Mouse (Mus musculus): ENCODE measurements around the gene Magohb.
"Not testable (repeated sequence)": the region's sequence is repeated elsewhere in the genome, so short reads cannot be mapped to it uniquely, and the experiment has no call there.

The Magohb gene

DNA sequence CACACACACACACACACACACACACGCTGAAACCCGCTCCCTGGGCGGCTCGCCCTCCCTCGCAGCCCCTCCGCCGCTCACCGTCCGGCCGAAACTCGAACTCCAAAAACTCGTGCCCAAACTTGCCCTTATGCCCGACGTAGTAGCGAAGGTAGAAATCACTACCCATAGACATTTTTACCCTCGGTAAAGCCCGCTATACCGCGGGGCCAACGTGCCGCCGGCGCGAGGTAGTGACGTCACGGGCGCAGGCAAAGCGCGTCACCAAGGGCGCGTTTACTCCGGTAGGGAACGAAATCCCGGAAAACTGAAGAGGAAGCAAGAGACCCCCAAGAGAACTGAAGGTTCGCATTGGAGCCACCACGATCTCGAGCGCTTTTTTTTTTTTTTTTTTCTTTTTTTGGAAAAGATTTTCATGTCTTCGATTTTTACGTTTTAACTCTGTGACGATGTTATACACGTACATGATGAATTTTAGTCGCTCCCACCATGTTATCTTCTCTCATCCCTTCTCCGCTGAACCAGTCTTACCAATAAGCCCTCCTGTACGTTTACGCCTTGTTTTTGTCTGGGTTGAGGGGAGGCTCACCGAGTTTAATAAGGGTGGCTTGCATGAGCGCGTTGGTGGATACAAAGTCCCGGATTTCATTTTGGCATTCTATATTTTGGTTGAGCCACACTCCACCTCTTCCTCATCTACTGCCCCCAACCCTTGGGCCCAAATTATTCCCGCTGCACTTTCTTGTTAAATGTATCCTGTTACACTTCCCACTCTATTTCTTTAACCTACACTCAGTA lies at the start of gene Magohb:
Gene Magohb, minus strand, starts transcription at position 254 of the 798 bp plus-strand sequence.
- DNase-seq (ENCODE audit: low spot score): peak; percentile 87

DNA sequence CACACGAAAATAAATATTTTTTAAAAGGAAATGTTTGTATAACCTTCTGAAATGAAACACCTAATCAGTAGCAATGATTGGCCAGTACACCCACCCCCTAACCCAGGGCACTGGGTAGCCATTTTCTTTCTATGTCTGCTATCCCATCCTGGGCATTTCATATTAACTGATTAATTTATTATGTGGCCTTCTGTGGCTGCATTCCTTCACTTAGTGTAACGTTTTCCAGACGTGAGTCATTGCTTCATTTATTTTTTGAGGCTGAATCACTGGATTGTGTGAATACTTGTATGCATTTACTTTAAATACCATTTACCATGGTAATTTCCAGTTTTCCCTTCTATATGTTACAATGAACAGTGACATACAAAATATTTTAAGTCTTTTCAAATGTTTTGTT lies 47.0 kb upstream of the Magohb start:
- DNase-seq (ENCODE audit: low spot score): no peak

DNA sequence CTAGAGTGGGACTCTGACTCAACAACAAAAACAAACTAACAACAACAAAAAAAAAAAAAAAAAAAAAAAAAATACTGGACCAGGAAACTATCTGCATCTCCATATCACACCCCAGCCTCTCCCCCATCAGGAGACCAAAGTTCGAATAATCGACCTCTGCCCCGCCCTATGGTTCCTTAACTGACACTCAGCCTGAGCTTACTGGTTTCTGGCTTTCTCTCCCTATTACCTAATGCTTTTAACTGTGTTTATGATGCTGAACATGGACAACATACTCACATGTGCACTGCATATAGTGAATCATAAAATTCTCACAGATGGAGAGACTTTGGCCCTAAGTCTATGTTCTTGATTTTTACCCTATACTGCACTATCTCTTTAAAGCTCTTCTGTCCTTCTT lies 46.3 kb upstream of the Magohb start:
- DNase-seq (ENCODE audit: low spot score): no peak

DNA sequence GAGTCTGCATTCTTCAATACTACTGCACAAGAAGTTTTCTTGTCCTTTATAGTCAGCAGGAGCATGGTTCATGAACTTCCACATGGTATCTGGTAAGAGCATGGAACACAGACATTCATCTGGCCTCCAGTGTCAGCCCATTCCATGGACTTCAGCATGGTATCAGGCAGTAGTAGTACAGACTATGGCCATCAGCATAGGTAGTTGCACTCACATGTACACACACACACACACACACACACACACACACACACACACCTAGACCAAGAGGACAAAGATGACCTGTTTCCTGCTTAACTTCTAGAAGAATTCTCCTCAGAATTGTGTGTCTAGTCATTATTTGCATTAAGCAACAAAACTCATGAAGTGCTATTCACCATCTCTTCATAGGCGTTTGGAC lies 45.7 kb upstream of the Magohb start:
- no peak for DNase-seq (ENCODE audit: low spot score)

DNA sequence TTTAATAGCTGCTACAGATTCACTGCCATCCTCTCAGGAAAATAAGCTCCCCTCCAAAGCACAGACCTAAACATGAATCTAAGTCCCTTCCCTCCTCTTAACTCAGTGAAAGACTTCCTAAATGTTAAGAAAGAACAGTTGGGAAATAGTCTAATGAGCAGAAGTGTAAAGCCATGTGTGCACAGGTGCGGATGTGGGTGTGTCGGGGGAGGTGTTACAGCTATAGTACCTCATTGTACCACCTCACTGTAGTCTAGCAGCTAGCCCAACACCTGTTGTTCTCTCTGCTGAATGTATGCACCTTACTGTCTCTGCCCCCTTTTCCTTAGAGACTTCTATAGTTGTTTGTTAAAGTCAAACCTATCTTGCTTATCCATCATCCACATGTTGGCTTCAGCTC lies 34.0 kb upstream of the Magohb start:
- no peak for DNase-seq (ENCODE audit: low spot score)

DNA sequence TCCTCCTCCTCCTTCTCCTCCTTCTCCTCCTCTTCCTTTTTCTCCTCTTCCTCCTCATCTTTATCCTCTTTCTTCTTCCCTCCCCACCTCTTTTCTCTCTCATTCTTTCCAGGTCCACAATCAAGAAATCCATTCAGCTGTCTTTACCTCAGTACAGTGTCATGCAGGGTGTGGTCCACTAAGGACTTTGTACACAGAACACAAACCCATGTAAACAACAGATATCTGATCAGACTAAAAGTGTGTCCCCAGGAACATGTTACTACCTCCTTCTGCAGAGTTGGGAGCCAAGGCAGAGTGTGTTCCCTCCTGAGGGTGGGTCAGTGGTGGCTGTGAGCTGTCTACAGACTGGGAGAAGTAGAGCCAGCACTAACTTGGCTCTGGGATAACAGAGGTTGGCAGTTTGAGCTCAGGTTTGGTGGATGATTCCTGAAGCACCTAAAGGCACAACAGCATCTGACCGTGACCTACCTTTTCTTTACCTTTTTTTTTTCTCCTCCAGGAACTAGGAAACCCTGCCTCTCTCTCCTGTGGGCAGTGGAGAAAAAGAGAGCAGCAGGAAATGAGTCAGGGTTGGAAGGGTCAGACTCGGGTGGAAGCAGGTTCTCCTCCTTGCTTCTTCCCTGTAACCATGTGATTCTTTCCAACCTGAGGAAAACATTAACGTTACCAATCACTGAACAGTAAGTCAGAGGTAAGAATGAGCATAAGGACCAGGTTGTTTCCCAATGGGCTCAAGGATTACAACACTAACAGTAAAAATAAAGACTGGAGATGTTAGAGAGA lies 29.0 kb upstream of the Magohb start:
- DNase-seq (ENCODE audit: low spot score): no peak

DNA sequence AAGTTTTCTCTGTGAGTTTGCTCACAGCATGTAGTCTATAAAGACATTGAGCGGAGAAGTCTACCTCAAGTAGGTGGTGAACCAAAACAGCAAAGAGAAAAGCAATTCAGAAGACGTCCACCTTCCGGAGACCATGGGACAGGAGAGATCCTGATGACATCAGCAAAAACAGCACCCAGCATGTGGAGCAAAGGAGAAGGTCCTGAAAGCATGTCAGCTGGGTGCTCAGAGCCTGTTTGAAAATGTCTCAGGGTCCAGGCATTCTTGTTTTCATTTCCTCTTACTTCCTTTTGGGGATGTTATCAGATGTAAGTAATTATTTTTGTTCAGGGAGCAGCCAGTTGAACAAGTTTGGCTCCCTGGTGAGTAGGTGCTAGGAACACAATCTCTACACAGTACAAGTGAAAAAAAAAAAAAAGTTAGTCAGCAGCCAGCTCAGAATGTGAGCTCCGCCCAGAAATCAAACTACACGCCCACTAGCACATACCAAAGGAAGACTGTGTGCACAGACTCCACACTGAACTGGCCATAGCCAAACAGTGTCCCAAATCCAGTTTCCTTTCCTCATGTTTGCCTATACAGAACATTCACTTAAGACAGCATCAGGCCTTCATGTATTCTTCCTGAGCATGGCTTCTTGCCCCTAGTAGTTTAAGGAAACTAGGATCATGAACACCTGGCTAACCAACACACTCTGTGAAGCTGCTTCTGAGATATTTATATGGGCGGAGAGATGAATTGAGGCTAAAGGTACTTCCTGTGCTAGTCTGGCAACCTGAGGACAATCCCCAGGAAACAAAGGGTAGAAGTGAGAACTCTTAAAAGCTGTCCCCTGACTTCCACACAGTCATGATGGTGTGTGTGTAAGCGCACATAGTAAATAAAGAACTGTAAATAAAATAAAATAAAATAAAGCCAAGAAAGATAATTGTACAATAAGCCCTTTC lies 23.4 kb upstream of the Magohb start:
- DNase-seq (ENCODE audit: low spot score): no peak

DNA sequence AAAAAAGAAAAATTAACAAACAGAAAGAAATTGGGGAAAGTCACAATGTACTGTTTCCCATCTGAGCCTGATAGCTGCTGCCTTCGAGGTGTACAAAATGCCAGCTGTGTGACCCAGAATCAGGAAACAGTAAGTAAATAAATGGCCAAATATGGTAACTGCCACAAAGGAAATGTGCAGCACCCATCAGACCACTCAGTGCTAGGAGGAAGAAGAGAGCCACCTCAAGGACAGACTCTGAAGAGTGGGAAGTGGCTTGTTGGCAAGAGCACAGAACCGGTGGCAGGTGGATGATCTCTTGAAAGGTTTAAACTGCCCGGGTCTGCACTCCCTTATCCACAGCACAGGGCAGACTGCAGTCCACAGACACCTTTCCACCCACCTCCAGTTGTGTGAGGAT lies 15.0 kb upstream of the Magohb start:
- DNase-seq (ENCODE audit: low spot score): no peak

DNA sequence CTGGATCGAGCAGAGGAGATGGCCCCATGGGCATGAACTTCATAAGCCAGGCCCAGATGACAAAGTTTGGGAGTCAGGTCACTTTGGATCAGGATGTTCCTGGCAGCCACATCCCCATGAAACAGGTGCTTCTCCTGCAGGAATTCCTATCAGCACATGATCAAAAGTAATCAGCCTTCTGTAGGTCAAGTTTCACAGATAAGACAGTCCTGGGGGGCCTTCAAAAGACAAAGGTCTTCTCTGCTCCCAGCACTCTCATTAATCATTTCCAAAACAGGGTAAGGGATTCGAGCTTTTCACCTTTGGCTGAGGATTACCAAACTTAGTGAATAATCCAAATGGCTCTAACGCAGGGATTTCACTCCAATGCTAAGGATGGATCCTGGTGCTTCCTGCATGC lies 11.7 kb upstream of the Magohb start:
- no peak for DNase-seq (ENCODE audit: low spot score)

DNA sequence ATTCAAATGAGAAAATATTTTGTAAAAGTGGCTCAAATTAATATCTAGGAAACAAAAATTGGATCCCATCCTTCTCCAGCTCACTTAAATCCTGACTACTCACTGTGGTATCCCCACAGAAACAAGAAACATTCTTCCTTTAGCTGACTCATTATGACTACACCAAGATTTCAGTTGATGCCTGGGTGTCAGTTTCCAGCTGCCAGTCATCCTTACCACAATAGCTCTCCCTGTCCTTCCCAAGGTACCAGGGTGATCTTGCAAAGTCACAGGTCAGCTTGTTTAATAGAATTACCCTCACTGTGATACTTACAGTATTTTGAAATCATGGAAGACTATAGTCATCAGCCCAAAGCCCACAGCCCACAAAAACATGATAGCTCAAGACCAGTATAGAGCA lies 5.5 kb upstream of the Magohb start:
- DNase-seq (ENCODE audit: low spot score): no peak

DNA sequence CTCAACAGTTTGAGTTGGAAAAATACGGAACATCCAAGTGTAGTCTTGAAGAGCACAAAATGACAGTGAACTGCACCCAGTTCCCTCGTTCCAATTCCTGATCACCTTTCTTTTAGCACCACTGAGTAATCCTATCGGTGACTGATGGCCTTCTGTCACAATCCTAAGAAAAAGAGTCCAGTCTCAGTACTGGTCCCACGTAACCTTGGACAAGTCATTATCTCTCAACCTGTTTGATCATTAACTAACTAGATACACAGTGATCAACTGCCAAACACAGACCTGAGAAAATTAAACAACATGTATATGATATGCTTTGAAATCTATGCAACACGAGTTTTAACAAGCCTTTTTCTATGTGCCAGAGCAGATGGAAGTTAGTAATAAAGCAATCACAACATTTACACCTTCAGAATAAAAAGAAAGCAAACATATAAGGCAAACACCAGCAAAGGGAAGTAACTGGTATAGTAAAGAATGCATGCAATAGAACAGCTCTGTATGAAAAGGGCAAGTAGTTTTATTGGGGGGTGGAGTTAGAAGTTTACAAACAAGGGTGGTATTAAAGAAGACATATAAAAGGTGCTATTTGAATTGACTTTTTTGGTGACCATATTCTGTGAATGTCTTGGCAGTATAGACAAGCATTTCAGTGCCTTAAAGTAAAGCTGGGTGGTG lies 1.5 kb upstream of the Magohb start:
- no peak for DNase-seq (ENCODE audit: low spot score)

DNA sequence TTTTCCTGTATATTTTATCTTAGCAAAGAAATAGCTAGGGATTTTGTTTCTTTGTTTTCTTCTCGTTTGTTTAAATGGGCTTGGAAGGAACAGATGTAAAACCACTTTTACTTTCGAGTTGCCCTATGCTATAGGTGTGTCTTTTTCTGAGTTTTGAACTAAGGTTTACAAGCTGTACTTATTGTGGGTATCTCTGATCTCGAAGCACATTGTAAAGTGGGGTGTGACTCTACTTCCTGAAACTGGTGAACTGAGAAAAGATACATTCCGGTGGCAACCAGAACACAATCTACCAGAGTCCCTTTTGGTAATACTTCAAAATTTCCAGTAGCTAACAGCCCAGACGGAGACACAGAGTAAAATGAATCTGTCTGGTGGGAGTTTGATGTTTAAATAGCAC lies 872 bp upstream of the Magohb start:
- DNase-seq (ENCODE audit: low spot score): no peak

DNA sequence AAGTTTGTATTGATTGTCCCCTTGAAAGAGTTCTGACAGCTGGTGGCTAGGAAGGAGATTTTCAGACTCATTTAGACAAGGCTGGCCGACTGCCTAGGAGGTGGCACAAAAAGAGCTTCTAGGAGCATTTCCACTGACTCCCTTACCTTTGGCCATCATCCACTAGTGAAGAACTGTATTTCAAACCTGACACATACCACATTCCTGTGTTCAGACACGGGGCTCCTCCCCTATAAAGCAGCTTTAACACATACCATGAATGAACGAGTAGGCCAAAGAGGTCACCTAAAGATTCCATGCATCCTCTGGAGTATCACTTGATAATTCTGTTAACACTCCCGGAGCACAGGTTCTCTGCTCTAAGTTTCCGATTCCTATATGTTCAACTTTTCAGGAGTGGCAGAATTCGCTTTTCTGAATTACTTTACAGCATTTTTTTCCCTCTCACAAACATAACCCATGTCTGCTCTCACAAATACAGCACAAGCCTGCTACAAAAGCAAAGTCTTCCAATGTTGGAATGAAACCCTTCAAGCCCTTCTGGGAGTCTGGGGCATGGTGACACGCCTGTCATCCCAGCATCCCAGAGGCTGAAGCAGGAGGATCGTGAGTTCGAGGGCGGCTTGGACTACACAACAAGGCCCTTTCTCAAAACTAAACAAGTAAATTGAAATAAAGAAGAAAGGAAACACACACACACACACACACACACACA lies 611 bp downstream of the Magohb start:
- no peak for DNase-seq (ENCODE audit: low spot score)

DNA sequence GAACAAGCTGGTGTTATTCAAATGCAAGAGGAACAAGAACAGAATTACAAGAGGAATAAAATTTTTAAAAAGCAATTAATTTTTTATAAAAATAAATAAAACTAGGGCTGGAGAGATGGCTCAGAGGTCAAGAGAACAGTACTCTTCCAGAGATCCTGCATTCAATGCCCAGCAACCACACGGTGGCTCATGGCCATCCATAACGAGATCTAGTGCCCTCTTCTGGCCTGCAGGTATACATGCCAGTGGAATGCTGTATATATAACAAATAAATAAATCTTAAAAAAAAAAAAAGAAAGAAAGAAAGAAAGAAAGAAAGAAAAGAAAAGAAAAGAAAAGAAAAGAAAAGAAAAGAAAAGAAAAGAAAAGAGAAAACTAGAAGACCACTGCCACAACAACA lies 2.6 kb downstream of the Magohb start:
- DNase-seq (ENCODE audit: low spot score): no peak

DNA sequence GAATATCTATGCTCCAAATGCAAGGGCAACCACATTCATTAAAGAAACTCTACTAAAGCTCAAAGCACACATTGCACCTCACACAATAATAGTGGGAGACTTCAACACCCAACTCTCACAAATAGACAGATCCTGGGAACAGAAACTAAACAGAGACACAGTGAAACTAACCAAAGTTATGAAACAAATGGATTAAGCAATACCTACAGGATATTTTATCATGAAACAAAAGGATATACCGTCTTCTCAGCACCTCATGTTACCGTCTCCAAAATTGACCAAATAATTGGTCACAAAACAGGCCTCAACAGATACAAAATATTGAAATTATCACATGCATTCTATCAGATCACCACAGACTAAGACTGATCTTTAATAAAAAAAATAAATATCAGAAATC lies 14.9 kb downstream of the Magohb start:
- not testable (repeated sequence) for DNase-seq (ENCODE audit: low spot score)

DNA sequence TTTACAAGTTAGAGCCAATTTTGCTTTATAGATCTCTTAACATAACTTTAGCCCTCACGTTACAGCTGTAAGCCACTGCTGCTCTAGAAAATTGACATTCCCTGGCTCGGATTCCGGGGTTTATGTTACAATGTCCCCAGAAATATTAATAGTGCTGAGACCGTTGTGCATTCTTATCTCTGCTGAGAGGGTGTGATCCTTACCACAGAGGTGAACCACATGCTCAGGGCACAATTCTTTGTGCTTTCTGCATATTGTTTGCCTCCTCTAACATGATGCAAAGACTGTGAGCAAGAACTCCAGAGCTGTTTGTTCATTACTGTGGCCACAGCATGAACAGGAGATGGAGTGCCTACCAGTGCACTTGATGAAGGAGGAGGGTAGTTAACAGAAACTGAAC lies 16.4 kb downstream of the Magohb start:
- DNase-seq (ENCODE audit: low spot score): no peak

DNA sequence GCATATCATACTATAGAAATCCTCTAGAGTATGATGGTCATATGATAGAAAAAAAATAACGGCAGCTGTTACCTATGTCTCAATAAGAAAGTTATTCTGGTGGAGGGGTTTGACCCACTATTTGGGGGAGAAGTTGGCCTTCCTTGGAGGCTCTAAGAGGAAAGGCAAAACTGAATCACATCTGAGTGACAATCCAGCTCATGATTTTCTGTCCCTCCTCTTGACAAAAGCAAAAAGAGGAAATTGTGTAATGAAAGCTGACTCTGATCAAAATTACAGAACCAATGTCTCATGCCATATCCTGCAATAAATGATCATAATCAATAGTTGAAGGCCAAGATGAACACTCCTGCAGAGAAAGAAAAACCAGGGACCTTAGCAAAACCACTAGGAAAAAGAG lies 20.7 kb downstream of the Magohb start:
- no peak for DNase-seq (ENCODE audit: low spot score)

DNA sequence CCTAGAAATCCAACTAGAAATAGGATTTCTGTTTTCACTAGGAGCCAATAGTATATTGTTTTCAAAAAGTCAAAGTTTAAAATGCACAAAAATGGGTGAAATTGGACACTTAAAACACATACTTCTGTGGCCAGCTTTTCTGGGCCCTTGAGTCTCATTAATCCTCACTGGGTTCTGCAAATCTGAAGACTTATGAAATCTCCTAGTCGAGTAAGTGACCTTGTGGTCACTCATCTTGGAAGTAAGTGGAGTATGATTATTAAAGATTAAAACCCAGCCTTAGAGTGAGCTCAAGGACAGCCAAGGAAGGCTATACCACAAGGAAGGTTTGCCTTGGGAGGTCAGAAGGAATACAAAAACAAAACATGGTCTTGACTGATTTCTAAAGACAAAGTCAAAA lies 22.7 kb downstream of the Magohb start:
- DNase-seq (ENCODE audit: low spot score): no peak

DNA sequence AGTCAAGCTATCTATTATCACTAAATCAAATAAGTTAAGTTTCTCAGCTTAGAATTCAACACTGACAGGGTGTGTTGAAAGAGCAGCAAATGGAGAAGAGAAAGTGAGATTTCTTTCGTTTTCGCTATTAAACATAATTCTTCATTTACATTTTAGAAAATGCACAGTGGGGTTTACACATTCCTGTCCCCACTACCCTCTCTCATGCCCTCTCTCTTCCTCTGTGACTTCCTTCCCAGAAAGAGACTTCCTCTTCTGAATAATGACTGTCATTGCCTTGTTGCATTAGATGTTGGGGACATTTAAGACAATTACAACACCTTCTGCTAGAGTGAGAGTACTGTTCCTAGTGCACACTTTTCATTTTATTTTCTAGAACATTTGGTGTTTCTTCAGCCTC lies 23.4 kb downstream of the Magohb start:
- DNase-seq (ENCODE audit: low spot score): no peak

DNA sequence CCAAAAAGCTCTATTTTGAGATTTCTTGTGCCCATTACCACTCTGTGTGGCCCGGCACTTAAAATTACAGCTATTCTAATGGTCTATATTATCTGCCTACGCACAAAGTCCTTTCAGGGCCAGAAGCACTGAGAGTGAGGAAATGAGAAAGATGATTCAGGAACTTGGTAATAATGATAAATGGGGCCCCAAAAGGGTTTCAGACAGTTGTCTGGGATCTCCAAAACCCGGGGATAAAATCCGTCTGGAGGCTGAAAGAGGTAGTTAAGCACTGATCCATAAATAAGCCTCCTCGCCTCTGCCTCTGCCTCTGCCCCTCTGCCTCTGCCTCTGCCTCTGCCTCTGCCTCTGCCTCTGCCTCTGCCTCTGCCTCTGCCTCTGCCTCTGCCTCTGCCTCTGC lies 28.9 kb downstream of the Magohb start:
- DNase-seq (ENCODE audit: low spot score): no peak

DNA sequence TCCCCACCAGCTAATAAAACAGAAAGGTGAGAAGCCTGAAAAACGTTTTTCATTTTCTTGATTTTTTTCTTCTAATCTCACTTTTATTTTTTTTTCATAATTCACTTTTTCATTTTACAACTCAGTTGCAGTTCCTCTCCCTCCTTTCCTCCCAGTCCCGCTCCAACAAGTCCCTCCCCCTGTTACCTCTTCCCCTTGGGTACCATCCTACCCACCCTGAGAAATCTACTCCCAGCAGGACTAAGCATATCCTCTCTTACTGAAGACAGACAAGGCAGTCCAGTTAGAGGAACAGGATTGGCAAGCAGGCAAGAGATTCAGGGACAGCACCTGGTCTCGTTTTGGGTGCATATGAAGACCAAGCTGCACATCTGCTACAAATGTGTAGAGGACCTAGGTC lies 30.3 kb downstream of the Magohb start:
- DNase-seq (ENCODE audit: low spot score): no peak
